Mouse (Mus musculus) MEL-GATA-1-ER (cell line): ENCODE results near the gene Iah1.

Experiments
- DNase-seq: peaks from one replicate; pipeline ENCODE4 v3.0.0-alpha.2; 2012; ENCODE audit warnings: low read depth; ENCODE audit errors: extremely low read depth

Iah1 gene

DNA sequence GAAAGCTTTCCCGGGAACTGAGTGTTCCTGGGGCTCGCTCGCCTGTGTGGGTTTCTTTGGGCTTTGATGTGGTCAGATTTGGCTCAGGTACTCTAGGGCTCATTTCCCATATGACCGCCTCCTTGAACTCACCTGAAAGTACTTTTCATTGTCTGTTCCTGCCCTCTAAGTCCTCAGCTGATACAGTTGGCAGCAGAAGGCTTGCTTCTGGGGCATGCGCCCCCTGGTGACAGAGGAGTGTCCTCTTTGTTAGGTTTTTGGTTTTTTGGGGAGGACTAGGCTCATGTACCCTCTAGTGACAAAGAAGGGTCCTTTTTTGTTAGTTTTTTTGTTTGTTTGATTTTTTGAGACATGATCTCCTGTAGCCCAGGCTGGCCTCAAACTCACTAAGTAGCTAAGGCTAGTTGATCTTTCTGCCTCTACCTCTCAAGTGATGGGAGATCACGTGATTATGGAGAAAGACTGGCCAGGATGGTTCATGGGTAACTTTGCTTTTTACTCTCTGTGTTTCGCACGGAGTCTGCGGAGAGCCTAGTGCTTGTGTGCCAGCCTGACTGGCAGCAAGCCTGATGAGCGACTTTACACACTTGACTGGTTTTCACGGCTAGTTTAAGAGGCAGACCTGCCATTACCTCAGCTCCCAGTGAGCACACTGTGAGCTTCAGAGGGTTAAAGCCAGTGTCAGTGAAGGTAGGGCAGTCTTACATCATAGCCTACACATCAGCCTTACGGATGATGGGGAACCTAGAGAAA lies 2.1 kb downstream of the Iah1 start:
- DNase-seq, result no peak

DNA sequence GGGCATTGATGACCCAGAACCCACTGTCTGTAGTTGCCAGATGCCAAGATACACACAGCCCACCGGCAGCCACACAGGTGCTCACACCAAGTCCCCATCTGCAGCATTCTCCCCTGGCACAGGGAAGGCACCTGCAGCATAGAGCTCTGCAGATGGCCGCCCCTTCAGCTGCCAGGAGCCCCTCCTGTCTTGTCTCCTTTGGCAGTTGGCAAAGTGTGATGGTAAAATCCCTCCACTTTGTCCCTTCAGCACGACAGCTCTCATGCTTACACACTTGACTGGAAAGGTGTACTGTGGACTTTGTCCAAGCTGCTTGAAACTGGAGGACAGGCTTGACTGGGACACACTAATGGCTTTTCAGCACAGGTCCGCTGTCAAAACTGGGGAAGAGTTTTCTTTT lies 4.1 kb downstream of the Iah1 start:
- DNase-seq, result no peak

DNA sequence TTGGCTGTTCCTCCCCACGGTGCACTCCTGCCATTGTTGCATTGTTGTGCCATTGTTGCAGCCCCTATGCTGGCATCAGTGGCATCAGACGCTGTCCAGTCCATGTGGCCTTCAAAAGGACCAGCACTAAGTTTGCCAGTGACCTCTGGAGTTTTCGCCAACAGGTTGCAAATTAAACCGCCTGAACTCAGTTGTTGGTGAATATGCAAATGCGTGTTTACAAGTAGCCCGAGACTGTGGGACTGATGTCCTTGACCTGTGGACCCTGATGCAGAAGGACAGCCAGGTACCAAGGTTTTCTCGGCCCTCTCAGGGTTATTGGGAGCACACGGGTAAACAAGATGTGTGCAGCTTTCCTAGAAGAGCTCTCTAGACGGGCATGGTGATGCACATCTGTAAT lies 5.0 kb downstream of the Iah1 start:
- DNase-seq, result no peak

DNA sequence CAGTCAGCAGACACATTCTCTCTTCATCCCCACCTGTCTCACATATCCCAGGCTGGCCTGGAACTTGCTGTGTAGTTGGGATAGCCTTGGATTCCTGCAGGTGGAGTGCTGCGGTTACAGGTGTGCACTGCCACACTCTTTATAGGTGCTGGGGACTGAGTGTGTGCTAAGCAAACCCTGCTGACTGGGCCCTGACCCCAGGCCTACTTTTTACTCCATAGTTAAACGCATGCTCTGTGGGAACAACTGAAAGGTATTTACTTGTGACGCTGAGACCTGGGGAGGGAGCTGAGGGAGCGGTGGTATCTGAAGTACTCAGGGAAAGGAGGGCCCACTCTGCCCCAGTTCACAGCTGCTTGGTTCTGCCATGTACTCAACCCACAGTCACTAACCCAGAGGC lies 6.1 kb downstream of the Iah1 start:
- DNase-seq, result no peak

DNA sequence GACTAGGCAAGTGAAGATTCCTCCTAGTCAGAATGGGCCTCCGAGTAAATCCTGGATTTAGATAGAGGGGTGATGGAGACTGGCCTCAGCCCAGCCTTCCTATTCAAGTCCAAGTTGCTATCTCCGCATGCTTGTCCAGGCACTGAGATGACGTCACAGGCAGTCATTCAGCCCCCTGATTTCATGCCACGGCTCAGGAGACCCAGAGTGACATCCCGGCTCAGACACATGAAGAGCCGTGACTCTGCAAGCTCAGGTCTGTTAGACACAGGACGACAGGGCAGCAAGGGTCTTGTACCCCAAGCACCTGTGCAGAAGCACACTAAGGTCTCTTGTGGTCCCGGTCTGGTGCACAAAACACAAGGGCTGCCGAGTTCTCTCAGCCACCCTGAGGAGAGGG lies 6.7 kb downstream of the Iah1 start:
- no peak for DNase-seq

DNA sequence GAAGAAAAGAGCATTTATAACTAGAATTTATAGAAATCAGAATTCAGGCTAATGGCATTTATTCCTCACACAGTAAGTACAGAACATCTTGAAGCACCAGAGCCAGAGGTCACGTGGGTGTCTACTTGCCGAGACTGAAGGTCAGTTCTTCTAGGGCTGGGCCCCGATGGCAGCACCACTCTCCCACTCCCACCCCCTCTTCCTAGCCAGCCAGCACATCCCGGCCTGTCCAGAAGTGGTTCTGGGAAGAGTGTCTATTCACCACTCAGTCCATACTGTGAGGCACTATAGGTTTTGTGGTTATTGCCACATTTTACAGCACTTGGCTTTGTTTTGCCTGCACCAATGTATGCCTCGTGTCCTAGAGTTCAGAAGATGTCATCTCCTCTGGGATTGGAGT lies 7.9 kb downstream of the Iah1 start:
- DNase-seq, result no peak

DNA sequence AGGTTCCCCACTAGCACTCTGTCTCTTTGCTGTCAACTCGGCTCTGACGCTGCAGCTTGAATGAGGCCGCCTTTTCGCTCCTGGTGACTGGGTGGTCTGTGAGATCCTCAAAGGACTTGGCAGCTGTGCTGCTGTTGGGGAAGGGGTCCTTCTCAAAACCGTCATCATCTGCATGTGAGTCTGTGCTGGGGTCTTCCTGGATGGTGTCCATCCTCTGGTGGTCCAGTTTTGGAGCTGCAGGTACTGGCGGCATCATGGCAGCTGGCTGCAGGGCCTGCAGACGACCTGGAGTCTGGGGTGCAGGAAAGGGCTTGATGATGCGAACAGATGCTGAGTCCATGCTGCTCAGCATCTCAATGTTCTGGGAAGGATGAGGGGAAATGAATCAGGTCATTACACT lies 9.1 kb downstream of the Iah1 start:
- DNase-seq, result no peak

DNA sequence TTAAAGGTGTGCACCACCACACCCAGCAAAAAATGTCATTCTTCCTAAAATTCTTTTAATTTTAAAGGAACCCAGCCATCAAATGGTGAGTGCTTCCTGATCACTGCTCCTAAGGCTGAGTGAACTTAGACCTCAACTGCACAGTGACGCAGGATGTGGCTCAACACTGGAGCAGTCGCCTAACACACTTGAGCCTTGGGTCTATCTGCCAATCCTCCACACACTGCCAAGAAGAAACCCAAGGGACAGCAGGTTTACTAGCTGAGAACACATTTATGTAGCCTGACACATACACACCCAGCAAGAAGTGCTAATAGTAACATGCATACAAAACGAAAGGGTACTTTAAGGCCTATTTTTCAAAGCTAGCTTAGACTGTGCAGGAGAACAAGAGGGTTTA lies 10.1 kb downstream of the Iah1 start:
- no peak for DNase-seq

DNA sequence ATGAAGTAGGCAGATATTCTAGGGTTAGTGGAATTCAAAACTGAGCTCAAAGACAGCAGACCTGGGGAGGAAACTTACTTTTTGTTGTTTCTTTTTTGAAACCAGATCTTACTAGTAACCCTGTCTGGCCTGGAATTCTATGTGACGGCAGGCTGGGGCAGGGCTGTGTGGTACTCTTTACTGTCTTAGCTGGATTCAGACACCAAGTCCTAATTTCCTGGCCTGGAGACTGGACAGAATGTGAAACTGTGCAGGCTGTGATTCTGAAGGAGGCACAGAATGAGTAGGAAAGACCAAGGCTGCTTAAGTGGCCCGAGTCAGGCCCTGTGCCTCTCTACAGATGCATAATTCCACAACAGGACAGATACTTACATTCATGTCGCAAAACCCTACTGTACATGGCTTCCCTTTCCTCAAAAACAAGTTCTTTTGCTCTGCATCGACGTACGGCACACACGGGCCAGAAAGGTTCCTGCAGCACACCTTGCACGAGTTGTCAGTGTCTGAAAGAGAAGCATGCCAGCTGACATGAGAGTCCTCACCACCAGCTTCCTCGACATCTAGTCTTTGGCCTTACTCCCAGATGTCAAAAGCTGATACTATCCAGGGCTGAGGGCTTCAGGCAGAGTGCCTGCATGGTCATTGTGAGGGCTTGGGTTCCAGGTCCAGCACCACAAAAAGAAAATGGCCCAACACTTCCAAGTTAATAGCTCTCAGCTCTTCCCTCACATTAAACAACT lies 13.6 kb downstream of the Iah1 start:
- no peak for DNase-seq

DNA sequence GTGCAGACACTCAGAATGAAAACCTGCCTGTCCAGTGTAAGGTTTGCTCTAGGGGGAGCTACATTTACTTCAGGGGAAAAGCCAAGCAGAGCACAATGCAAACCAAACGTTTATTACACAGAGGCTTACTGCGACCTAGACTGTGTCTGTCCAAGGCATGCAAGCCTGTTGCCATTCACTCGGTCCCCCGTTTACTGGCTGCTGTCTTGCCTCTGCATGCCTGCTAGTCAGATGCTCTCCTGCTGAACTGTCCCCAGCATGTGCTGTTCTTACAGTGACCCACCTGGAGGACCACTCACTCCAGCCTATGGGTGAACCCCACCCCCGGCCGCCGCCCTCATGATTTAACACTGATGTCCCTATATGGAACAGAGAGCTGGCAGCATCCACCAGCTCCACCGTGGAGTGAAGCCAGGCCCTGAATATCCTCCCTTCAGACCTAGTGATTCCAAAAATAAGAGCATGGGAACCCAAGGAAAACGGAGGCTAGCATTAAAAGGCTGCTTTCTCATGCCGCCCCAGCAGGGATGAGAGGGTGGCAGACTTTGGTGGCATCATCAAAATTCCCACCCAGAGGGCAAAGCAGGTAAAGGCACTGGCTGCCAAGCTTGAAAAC lies 14.9 kb downstream of the Iah1 start:
- no peak for DNase-seq

DNA sequence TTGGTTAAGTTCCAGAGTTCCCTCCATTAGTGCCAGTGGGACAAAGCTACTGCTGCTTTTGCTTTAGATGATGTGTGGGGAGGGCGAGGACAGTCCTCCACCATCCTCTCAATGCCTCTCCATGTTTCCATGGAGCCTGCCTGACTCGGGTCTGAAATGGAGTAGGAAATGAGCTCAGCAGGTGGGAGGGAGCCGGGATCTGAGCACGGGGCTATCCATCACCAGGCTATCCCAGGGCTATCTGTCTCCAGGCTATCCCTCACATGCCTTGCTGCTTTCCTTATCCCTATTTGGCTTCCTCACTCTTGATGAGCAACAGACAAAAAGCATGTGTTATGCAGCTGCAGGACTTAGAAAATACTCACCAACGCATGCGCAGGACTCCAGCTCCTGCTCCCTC lies 15.5 kb downstream of the Iah1 start:
- no peak for DNase-seq

DNA sequence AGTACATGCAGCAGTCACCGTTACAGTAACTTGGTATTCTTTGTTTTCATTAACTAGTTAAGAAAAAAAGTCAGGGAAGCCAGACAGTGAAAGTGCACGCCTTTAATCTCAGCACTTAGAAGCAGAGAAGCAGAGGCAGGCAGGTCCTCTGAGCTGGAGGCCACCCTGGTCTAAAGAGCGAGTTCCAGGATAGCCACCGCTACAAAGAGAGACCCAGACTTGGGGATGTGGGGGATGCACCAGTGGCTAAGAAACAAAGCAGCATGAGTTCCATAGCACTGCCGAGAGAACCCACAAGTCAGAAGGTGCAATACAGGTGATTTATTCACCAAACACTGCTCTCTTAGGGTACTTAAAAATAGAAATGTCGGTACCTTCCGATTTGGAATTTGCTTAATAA lies 16.8 kb downstream of the Iah1 start:
- no peak for DNase-seq

DNA sequence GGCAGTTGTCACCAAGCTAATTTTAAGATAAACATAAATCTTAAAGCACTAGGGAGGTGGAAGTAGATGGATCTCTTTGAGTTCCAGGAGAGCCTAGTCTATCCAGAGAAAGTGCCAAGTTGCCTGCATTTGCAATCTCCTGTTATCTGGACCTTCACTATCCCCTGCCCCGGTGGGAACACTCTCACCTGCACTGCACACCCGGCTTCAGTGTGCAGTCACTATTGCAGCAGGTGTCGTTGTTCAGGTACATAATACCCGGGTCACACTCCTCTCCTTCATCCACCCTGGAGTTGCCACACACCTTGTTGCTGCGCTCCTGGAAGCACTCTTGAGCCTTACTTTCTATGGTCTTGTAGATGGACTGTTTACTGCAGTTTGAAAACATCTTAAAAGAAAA lies 17.6 kb downstream of the Iah1 start:
- no peak for DNase-seq

DNA sequence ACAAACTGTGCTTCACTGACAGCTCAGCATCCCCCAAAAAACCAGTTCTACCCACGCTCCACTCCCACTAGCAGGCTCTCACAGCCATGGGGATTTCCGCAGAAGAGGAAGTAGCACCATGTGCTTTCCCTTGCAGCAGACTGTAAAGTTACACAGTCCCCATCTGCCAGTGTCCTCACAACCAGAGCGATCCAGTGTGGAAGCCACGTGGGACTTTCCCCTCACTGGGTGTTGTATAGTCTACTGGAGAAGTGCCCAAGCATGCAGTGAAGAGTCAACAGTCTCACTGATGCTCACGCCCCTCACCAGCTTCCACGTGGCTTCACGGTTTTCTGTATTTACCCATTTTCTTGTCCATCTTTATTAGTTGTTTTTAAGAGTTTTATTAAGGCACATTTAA lies 19.7 kb downstream of the Iah1 start:
- no peak for DNase-seq

DNA sequence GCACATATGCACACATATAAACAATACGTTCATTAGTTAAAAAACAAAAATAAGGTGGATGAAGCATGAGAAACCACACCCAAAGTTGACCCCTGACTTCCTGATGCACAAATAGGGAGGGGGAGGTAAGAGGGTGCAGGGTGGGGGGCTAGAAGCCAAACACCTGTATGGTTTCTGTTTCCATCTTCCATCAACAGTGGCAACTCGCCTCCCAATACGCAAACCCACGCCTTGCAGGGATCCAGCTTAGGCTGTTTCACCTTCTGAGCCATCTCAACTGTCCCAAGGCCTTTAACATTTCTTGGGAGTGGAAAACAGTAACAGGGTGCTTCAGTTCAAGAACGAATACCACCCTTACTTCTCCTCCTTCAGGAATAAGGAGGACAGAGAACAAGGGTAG lies 21.0 kb downstream of the Iah1 start:
- no peak for DNase-seq

DNA sequence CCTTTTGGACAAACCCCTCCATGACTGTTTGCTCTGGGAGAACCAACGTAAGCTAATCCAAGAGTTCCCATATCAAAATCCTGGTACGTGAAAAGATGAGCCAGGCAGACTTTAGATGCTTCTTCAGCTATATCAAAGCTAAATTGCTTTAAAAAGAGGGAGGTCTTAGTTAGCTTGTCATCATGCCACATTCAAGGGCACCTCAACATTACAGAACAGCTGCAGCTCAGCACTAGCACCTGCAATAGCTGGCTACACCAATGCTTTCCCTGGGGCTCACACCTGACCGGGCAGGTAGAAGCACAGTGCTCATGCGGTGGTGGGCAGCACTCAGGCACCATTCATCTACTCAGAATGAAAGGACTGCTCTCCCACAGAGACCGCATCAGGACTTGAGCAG lies 24.5 kb downstream of the Iah1 start:
- DNase-seq, result no peak

DNA sequence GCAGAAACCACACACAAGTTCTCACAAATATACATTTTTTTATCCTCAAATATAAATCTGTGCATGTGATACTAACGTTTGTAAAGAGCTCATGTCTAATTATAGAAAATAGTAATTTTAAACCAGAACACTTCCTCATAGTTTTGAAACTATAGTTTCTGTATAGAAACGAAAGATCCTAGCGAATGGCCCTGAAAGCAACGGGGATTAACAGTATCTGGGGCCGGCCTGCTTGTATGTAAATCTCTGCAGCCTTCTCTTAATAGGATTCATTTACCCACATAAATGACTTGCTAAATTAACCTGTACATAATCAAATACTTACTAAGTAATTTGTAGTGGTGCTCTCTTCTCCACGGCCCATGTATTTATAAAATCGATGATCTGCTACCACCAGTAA lies 30.8 kb downstream of the Iah1 start:
- DNase-seq, result no peak

DNA sequence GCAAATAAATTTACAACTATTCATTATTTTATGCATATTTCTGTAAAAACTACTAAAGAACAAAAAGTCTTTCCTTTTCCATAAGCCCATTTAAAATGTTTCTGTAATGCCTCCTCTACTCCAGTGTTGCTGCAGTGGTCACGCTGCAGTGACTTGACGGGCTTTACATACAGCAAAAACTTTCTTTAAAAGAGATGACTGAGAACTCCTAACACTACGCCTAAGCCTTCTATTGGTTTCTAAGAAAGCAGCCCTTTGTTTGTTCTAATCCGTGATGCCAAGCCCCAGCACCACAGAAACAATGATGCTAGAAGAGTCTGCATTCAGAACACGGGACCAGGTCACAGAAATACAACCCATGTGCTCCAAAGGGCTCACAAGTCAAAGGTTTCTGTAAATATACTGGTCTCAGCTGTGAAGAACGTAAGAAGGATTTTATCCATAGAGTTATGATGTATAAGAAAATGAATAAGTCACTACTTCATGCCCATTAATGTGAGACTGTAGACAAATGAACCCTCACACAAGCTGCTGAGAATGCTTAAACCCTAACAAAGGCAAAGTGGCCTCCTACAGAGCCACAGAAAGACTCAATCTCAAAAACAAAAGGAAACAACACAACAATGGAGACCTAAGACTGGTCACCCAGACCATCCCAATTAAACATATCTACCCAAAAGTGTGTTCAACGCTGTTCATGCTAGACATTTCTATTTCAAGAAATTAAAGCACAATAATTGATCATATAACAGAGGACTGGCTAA lies 34.1 kb downstream of the Iah1 start:
- no peak for DNase-seq

DNA sequence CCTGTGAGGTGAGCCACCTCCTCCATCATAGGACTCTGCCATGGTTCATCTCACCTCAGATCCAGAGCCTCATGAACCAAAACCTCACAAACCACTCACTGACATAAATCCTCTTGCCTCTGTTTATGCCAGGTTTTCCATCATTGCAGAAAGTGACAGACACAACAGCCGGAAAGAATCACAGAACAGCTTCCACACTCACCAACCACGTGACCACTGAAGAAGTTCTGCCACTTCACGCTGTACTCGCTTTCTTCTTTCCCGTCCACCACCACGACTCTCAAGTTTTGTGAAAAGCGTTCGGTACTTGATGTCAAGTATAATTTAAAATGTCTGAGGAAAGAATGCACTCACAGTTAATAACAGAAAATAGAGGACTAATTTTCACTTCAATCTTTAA lies 37.5 kb downstream of the Iah1 start:
- DNase-seq, result no peak

DNA sequence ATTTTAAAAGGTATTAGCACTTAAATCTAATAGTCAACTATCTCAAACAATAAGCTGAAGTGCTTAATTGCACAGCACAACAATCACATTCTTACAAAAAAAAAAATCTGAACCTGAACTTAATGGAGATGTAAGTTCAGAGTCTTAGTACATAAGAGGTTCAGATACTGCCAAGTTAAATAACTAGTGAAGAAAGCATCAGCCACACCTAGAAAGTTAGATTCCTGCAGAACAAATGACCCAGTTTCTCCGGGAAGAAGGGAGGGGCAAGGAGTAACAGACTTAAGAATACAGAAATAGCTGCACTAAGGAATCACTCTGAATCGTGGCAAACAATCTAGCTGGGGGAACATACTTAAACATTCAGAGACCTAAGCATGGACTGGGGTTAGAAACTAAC lies 46.5 kb downstream of the Iah1 start:
- no peak for DNase-seq

DNA sequence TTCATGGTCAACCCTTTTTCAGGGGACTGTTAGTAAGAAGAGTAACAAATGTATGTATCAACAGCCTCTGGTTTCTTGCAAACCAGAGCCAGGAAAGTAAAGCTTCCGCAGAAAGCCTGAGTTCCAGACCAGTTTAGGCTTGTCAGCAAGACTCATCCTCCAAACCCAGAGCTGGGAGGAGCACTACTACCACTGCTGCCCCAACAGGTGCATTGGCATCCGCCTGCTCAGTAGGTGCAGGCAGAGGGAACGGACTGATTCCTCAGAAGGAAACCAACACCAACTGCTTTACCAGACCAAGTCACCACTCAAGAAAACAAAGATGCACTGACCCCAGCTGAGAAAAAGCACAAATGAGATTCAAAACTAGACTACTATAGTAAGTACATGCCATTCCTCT lies 47.0 kb downstream of the Iah1 start:
- DNase-seq, result no peak
